Mouse (Mus musculus) liver, postnatal 0 days (tissue): ENCODE data around the gene Unc5b.

Source experiments
- CTCF ChIP-seq: sonication (generic); IDR thresholded peaks from 2 replicates; pipeline ENCODE4 v1.5.1; 2016; ENCODE audit warnings: antibody characterized with exemption, low read depth
- EP300 ChIP-seq: IDR thresholded peaks from 2 replicates; pipeline ENCODE4 v1.6.1; 2016; ENCODE audit warnings: antibody characterized with exemption, low read depth, mild to moderate bottlenecking

DNA sequence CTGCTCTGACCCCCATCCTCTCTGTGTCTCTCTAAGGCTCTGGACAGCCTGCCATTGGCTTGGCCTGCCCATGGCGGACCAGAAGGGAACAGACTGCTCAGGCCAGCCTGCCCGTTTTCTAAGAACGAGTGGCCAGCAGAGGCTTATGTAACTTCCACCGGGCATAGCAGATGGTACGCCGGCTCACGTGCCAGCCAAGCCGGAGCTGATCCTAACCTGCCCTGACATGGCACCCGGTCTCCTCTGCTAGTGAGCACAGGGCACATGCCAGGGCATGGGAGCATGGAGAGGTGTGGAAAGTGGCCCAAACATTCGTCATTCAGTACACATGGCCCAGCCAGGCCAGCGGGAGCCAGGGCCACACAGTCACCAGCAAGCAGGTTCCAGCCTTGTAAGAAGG, 10.8 kb downstream of the Unc5b start:
- TF ChIP-seq CTCF: no peak
- TF ChIP-seq EP300: no peak
